18 mouse cellular contexts compared by ENCODE assay signal in genomic region chr14:52451138-52451537, GRCm38 (mm10). TPM values are rescaled to one million over a fixed set of nuclear protein-coding genes. Genes with fewer than 3 reads are reported as not detected.
DNase-seq lines count a peak whose midpoint lies in the region; TF ChIP-seq lines count a peak whose summit lies in the region.
"Had no signal": no experiment of that assay in that cellular context is flagged by ENCODE, and none has a peak within 500 bp of the region (broad histone marks: within the 10 kb centered on the region; RNA-seq: fewer than 3 reads in every experiment).

No protein-coding gene starts in this region.

- TF ChIP-seq CTCF in CH12.LX (conservative IDR thresholded peaks at IDR 0.05 in 1 of 2, IDR thresholded peaks at IDR 0.05 in 1 of 2; ENCODE audit: low read depth in 2 of 2, low read length in 2 of 2), result no peak
- TF ChIP-seq CTCF in thymus, adult 2 months (IDR thresholded peaks at IDR 0.05; ENCODE audit: borderline replicate concordance, control insufficient read depth, extremely low read depth, insufficient read depth, low read length, poor library complexity), result no peak

- no peak overlapping the region for H3K9ac ChIP-seq in CH12.LX (ENCODE audit: insufficient read depth, low read depth)
- H3K9ac ChIP-seq: embryonic facial prominence, embryonic 13.5 days had no signal

- H3K4me2 ChIP-seq in CH12.LX (ENCODE audit: insufficient read depth, low read depth, poor library complexity, severe bottlenecking), result peak overlapping the region; percentile 37
- H3K4me2 ChIP-seq: embryonic facial prominence, embryonic 13.5 days; liver, embryonic 11.5 days had no signal

- WGBS in macrophage (ENCODE audit: missing documents), result 2% methylated on average over 8 of the region's 8 CpGs
- 4% methylated on average over 8 of the region's 8 CpGs for WGBS in thymus, adult 2 months
- WGBS in midbrain, embryonic 10.5 days, result 90% methylated on average over 8 of the region's 8 CpGs

- no peak for TF ChIP-seq RAD21 in CH12.LX (IDR thresholded peaks at IDR 0.05; ENCODE audit: low read depth, low read length)

- H3K4me3 ChIP-seq in CH12.LX (replicated peaks in 1 of 3; ENCODE audit: low read depth in 2 of 3, low read length in 2 of 3, poor library complexity in 1 of 3) (no peak overlapping the region), macrophage (ENCODE audit: inconsistent target) (no peak overlapping the region)
- no peak overlapping the region for H3K4me3 ChIP-seq in thymus, adult 2 months (ENCODE audit: control insufficient read depth, insufficient read depth, low read length)
- H3K4me3 ChIP-seq in midbrain, embryonic 10.5 days, result no peak overlapping the region
- H3K4me3 ChIP-seq: embryonic facial prominence, embryonic 13.5 days had no signal

- H3K9me3 ChIP-seq in CH12.LX (replicated peaks; ENCODE audit: low read length), result no peaks in the 10 kb centered on the region
- H3K9me3 ChIP-seq in midbrain, embryonic 10.5 days (replicated peaks), result no peaks in the 10 kb centered on the region
- H3K9me3 ChIP-seq: embryonic facial prominence, embryonic 13.5 days had no signal

- intact Hi-C loops in left cerebral cortex, postnatal 14 days (cut with DNase I), result no loop called here

- TF ChIP-seq POLR2A in CH12.LX (IDR thresholded peaks at IDR 0.05; ENCODE audit: low read depth, low read length), result no peak
- no peak for TF ChIP-seq POLR2A in thymus, adult 2 months (IDR thresholded peaks at IDR 0.05; ENCODE audit: control insufficient read depth, extremely low read depth, insufficient read depth, low read length, poor library complexity)

- H3K79me2 ChIP-seq in CH12.LX (replicated peaks; ENCODE audit: control insufficient read depth, extremely low read depth, insufficient read depth, poor library complexity, severe bottlenecking) (no peaks in the 10 kb centered on the region), macrophage (ENCODE audit: inconsistent target) (no peaks in the 10 kb centered on the region)

- H3K36me3 ChIP-seq in CH12.LX (replicated peaks in 1 of 2; ENCODE audit: control insufficient read depth in 1 of 2, insufficient read depth in 1 of 2, low read length in 1 of 2) (no peaks in the 10 kb centered on the region), macrophage (ENCODE audit: inconsistent target) (no peaks in the 10 kb centered on the region)
- no peaks in the 10 kb centered on the region for H3K36me3 ChIP-seq in thymus, adult 2 months (ENCODE audit: control insufficient read depth, insufficient read depth, low read length)
- no peaks in the 10 kb centered on the region for H3K36me3 ChIP-seq in midbrain, embryonic 10.5 days
- H3K36me3 ChIP-seq: embryonic facial prominence, embryonic 13.5 days had no signal

- dilution Hi-C loops in CH12.LX (cut with MboI; ENCODE audit: extremely low pct_ligation_motif_present, extremely low pct_unique_long_range_greater_than_20kb, low sequenced_read_pairs), result no loop called here

- H3K27ac ChIP-seq in CH12.LX (ENCODE audit: insufficient read depth, low read depth) (no peak overlapping the region), macrophage (peak overlapping the region; percentile 67)
- peak overlapping the region; percentile 19; the same call in 1 of the 2 replicates for H3K27ac ChIP-seq in thymus, adult 2 months (ENCODE audit: control insufficient read depth, insufficient read depth, low read length)
- H3K27ac ChIP-seq in midbrain, embryonic 10.5 days (replicated peaks), result no peak overlapping the region
- H3K27ac ChIP-seq: embryonic facial prominence, embryonic 13.5 days; stomach, postnatal 0 days had no signal

- TF ChIP-seq EP300 in CH12.LX (IDR thresholded peaks at IDR 0.05; ENCODE audit: low read length), result peak; percentile 80

- H3K4me1 ChIP-seq in CH12.LX (ENCODE audit: control insufficient read depth in 1 of 2, insufficient read depth in 2 of 2), result peaks cover 8 to 13% of the 10 kb centered on the region in 2 experiments; a peak in 3 of 4 replicates
- peaks cover 11% of the 10 kb centered on the region for H3K4me1 ChIP-seq in thymus, adult 2 months (replicated peaks; ENCODE audit: control insufficient read depth, insufficient read depth, low read length)
- H3K4me1 ChIP-seq in midbrain, embryonic 10.5 days, result no peaks in the 10 kb centered on the region
- H3K4me1 ChIP-seq: embryonic facial prominence, embryonic 13.5 days had no signal

- no peaks in the 10 kb centered on the region for H3K27me3 ChIP-seq in CH12.LX (replicated peaks)
- no peaks in the 10 kb centered on the region for H3K27me3 ChIP-seq in thymus, adult 2 months (ENCODE audit: control insufficient read depth, insufficient read depth, low read length)
- H3K27me3 ChIP-seq in midbrain, embryonic 10.5 days (ENCODE audit: low read depth, poor library complexity, severe bottlenecking), result no peaks in the 10 kb centered on the region
- H3K27me3 ChIP-seq: embryonic facial prominence, embryonic 13.5 days had no signal

- peak; percentile 63 for DNase-seq in A20 (ENCODE audit: low read depth, low spot score)
- DNase-seq in CH12.LX (ENCODE audit: extremely low read depth), result peak; percentile 82
- peak; percentile 25 for DNase-seq in thymus, adult 2 months
- DNase-seq in ovary, postnatal 36 days (ENCODE audit: low spot score), result no peak
- DNase-seq in midbrain, embryonic 10.5 days (ENCODE audit: low spot score), result no peak
- no peak for DNase-seq in left cerebral cortex, postnatal 14 days (ENCODE audit: low spot score in 2 of 2)
- DNase-seq: cerebellum, adult 9-11 months; heart, postnatal 36 days; lung, postnatal 14 days had no signal

- in situ Hi-C loops in CH12.LX (cut with MboI; ENCODE audit: low pct_ligation_motif_present, low pct_unique_long_range_greater_than_20kb, low sequenced_read_pairs), result no loop called here

TF ChIP-seq in CH12.LX, 34 proteins besides CTCF, POLR2A, EP300 and RAD21:
- TF ChIP-seq MYC (IDR thresholded peaks at IDR 0.05; ENCODE audit: low read depth, low read length) (0 out of 2 replicates have a peak, but pooled peaks have one; percentile 45), BHLHE40 (IDR thresholded peaks at IDR 0.05; ENCODE audit: low read depth, low read length) (peak; percentile 92), RCOR1 (conservative IDR thresholded peaks at IDR 0.05; ENCODE audit: low read depth, low read length) (0 out of 2 replicates have a peak, but pooled peaks have one; percentile 29), PAX5 (IDR thresholded peaks at IDR 0.05; ENCODE audit: low read length) (no peak), ETS1 (conservative IDR thresholded peaks at IDR 0.05; ENCODE audit: low read depth, low read length) (peak; percentile 49), POLR2AphosphoS2 (IDR thresholded peaks at IDR 0.05; ENCODE audit: low read depth, low read length) (no peak), IRF4 (IDR thresholded peaks at IDR 0.05; ENCODE audit: low read depth, low read length) (peak; percentile 86)

RNA-seq across cellular contexts. Expression of gene Olfr1509, which starts 8.3 kb away (rescaled TPM):
- total RNA-seq in CH12.LX (2012; rRNA removed), result not detected in 2 replicates
- total RNA-seq in CH12.LX (2014; rRNA removed), result not detected in 2 replicates
- not detected in 2 replicates for polyA plus RNA-seq in CH12.LX (2012; ENCODE audit: insufficient read length, low read depth)
- not detected for total RNA-seq in macrophage (2018; cell fraction: chromatin; rRNA removed)
- total RNA-seq in macrophage (2018; cell fraction: cytosol; rRNA removed), result not detected
- total RNA-seq in macrophage (2018; cell fraction: nucleus; rRNA removed), result not detected
- polyA plus RNA-seq in macrophage (2018), result not detected in 3 replicates
- not detected in 2 replicates for polyA plus RNA-seq in thymus, adult 2 months (2012; rRNA removed)
- not detected in 2 replicates for polyA plus RNA-seq in midbrain, embryonic 10.5 days (2016; fragmentation: Nextera tagmentation; extraction: Ambion mirVana)
- not detected for total RNA-seq in left cerebral cortex, postnatal 14 days (2021)
- total RNA-seq: heart, postnatal 36 days; layer of hippocampus, adult 18-20 months; left cerebral cortex, postnatal 10 days had no signal
- polyA plus RNA-seq: brain, embryonic 14.5 days; embryonic facial prominence, embryonic 13.5 days; forebrain, embryonic 11.5 days; intestine, postnatal 0 days; liver, embryonic 11.5 days; stomach, postnatal 0 days had no signal

RNA-seq across cellular contexts. Expression of gene Olfr1508, which starts 16.2 kb away (rescaled TPM):
- total RNA-seq in CH12.LX (2012; rRNA removed) (not detected in 2 replicates), CH12.LX (2014; rRNA removed) (not detected in 2 replicates)
- polyA plus RNA-seq in CH12.LX (2012; ENCODE audit: insufficient read length, low read depth) (not detected in 2 replicates), macrophage (2018) (not detected in 3 replicates)
- not detected for total RNA-seq in macrophage (2018; cell fraction: chromatin; rRNA removed)
- not detected for total RNA-seq in macrophage (2018; cell fraction: cytosol; rRNA removed)
- not detected for total RNA-seq in macrophage (2018; cell fraction: nucleus; rRNA removed)
- polyA plus RNA-seq in thymus, adult 2 months (2012; rRNA removed), result not detected in 2 replicates
- not detected in 2 replicates for polyA plus RNA-seq in midbrain, embryonic 10.5 days (2016; fragmentation: Nextera tagmentation; extraction: Ambion mirVana)
- total RNA-seq in left cerebral cortex, postnatal 14 days (2021), result not detected
- total RNA-seq: heart, postnatal 36 days; layer of hippocampus, adult 18-20 months; left cerebral cortex, postnatal 10 days had no signal
- polyA plus RNA-seq: brain, embryonic 14.5 days; forebrain, embryonic 11.5 days; intestine, postnatal 0 days; liver, embryonic 11.5 days; stomach, postnatal 0 days had no signal

RNA-seq across cellular contexts. Expression of gene Olfr1510, which starts 37.0 kb away (rescaled TPM):
- not detected in 2 replicates for total RNA-seq in CH12.LX (2012; rRNA removed)
- not detected in 2 replicates for total RNA-seq in CH12.LX (2014; rRNA removed)
- polyA plus RNA-seq in CH12.LX (2012; ENCODE audit: insufficient read length, low read depth), result not detected in 2 replicates
- not detected for total RNA-seq in macrophage (2018; cell fraction: chromatin; rRNA removed)
- total RNA-seq in macrophage (2018; cell fraction: cytosol; rRNA removed), result not detected
- not detected for total RNA-seq in macrophage (2018; cell fraction: nucleus; rRNA removed)
- not detected in 3 replicates for polyA plus RNA-seq in macrophage (2018)
- polyA plus RNA-seq in thymus, adult 2 months (2012; rRNA removed), result not detected in 2 replicates
- not detected in 2 replicates for polyA plus RNA-seq in midbrain, embryonic 10.5 days (2016; fragmentation: Nextera tagmentation; extraction: Ambion mirVana)
- total RNA-seq in left cerebral cortex, postnatal 14 days (2021), result not detected
- total RNA-seq: heart, postnatal 36 days; layer of hippocampus, adult 18-20 months; left cerebral cortex, postnatal 10 days had no signal
- polyA plus RNA-seq: brain, embryonic 14.5 days; embryonic facial prominence, embryonic 13.5 days; forebrain, embryonic 11.5 days; intestine, postnatal 0 days; liver, embryonic 11.5 days had no signal

RNA-seq across cellular contexts. Expression of gene Olfr1507, which starts 44.4 kb away (rescaled TPM):
- not detected in 2 replicates for total RNA-seq in CH12.LX (2012; rRNA removed)
- not detected in 2 replicates for total RNA-seq in CH12.LX (2014; rRNA removed)
- not detected in 2 replicates for polyA plus RNA-seq in CH12.LX (2012; ENCODE audit: insufficient read length, low read depth)
- total RNA-seq in macrophage (2018; cell fraction: chromatin; rRNA removed), result not detected
- total RNA-seq in macrophage (2018; cell fraction: cytosol; rRNA removed), result not detected
- total RNA-seq in macrophage (2018; cell fraction: nucleus; rRNA removed), result not detected
- polyA plus RNA-seq in macrophage (2018), result not detected in 3 replicates
- polyA plus RNA-seq in thymus, adult 2 months (2012; rRNA removed), result 0.28 and 0.52 TPM in 2 replicates
- not detected in 2 replicates for polyA plus RNA-seq in midbrain, embryonic 10.5 days (2016; fragmentation: Nextera tagmentation; extraction: Ambion mirVana)
- total RNA-seq in left cerebral cortex, postnatal 14 days (2021), result not detected
- total RNA-seq: heart, postnatal 36 days; left cerebral cortex, postnatal 10 days had no signal
- polyA plus RNA-seq: brain, embryonic 14.5 days; embryonic facial prominence, embryonic 13.5 days; forebrain, embryonic 11.5 days; intestine, postnatal 0 days; liver, embryonic 11.5 days; stomach, postnatal 0 days had no signal

RNA-seq across cellular contexts. Expression of gene Olfr1511, which starts 54.0 kb away (rescaled TPM):
- total RNA-seq in CH12.LX (2012; rRNA removed) (not detected in 2 replicates), CH12.LX (2014; rRNA removed) (not detected in 2 replicates)
- polyA plus RNA-seq in CH12.LX (2012; ENCODE audit: insufficient read length, low read depth) (not detected in 2 replicates), macrophage (2018) (not detected in 3 replicates)
- not detected for total RNA-seq in macrophage (2018; cell fraction: chromatin; rRNA removed)
- not detected for total RNA-seq in macrophage (2018; cell fraction: cytosol; rRNA removed)
- total RNA-seq in macrophage (2018; cell fraction: nucleus; rRNA removed), result not detected
- polyA plus RNA-seq in thymus, adult 2 months (2012; rRNA removed), result not detected in 2 replicates
- 0.21 TPM in 1 of 2 replicates, not detected in the other for polyA plus RNA-seq in midbrain, embryonic 10.5 days (2016; fragmentation: Nextera tagmentation; extraction: Ambion mirVana)
- not detected for total RNA-seq in left cerebral cortex, postnatal 14 days (2021)
- total RNA-seq: heart, postnatal 36 days; layer of hippocampus, adult 18-20 months; left cerebral cortex, postnatal 10 days had no signal
- polyA plus RNA-seq: brain, embryonic 14.5 days; embryonic facial prominence, embryonic 13.5 days; forebrain, embryonic 11.5 days; intestine, postnatal 0 days; liver, embryonic 11.5 days had no signal

Comparison
In these comparisons a context has a peak if more than half of its experiments do, and no peak if none do; other contexts are left out.
1. DNase-seq: peak in A20 (single experiment), CH12.LX (single experiment) and thymus, adult 2 months (single experiment); none in ovary, postnatal 36 days (single experiment), midbrain, embryonic 10.5 days (single experiment) and left cerebral cortex, postnatal 14 days (0 of 2).
2. H3K27ac ChIP-seq: peak in macrophage (single experiment) and thymus, adult 2 months (single experiment); none in CH12.LX (single experiment) and midbrain, embryonic 10.5 days (single experiment).